Mouse (Mus musculus): ENCODE measurements around the gene Cyp2c69. TPM values are rescaled to one million over a fixed set of nuclear protein-coding genes. Genes with fewer than 3 reads are reported as not detected.
"Not testable (repeated sequence)": the region's sequence is repeated elsewhere in the genome, so short reads cannot be mapped to it uniquely, and the experiment has no call there.

Gene Cyp2c69
- polyA plus RNA-seq (2012; ENCODE audit: insufficient read depth, low replicate concordance): not detected in 2 replicates

GRCm38 (mm10) chr19:39886699-39887098, at the start of gene Cyp2c69:
Cyp2c69 (minus strand) TSS chr19:39886799.
- H3K4me3 ChIP-seq (replicated peaks); H3K36me3 ChIP-seq (replicated peaks; ENCODE audit: low read length); H3K4me1 ChIP-seq: not testable (repeated sequence)

GRCm38 (mm10) chr19:39935396-39935795, 48.8 kb upstream of the Cyp2c69 start:
- no peaks in the 10 kb centered on the region for H3K27me3 ChIP-seq (replicated peaks)
- H3K4me3 ChIP-seq (replicated peaks): no peak overlapping the region
- peaks cover 14% of the 10 kb centered on the region; the same call in 1 of the 2 replicates for H3K9me3 ChIP-seq

More at GRCm38 (mm10) chr19:39886699-39887098, at the start of gene Cyp2c69:
- H3K27me3 ChIP-seq (replicated peaks); H3K9me3 ChIP-seq: not testable (repeated sequence)

GRCm38 (mm10) chr19:39930032-39930431, 43.4 kb upstream of the Cyp2c69 start:
- H3K36me3 ChIP-seq (replicated peaks; ENCODE audit: low read length): no peaks in the 10 kb centered on the region
- no peaks in the 10 kb centered on the region for H3K27me3 ChIP-seq (replicated peaks)
- TF ChIP-seq FLI1 (IDR thresholded peaks at IDR 0.05; ENCODE audit: low read length) (no peak), GATA1 (IDR thresholded peaks at IDR 0.05; ENCODE audit: borderline replicate concordance, low read length) (no peak)
- no peaks in the 10 kb centered on the region for H3K4me1 ChIP-seq
- H3K9me3 ChIP-seq: peaks cover 11% of the 10 kb centered on the region; the same call in 1 of the 2 replicates
- no peak overlapping the region for H3K4me3 ChIP-seq (replicated peaks)

More at GRCm38 (mm10) chr19:39935396-39935795, 48.8 kb upstream of the Cyp2c69 start:
- H3K4me1 ChIP-seq: no peaks in the 10 kb centered on the region
- TF ChIP-seq GATA1 (IDR thresholded peaks at IDR 0.05; ENCODE audit: borderline replicate concordance, low read length): no peak
- no peak for TF ChIP-seq FLI1 (IDR thresholded peaks at IDR 0.05; ENCODE audit: low read length)
- no peaks in the 10 kb centered on the region for H3K36me3 ChIP-seq (replicated peaks; ENCODE audit: low read length)

- Histone ChIP-seq H3K9me3 (peaks cover 8% of the 10 kb centered on the region; the same call in 1 of the 2 replicates), H3K27me3 (replicated peaks) (no peaks in the 10 kb centered on the region), H3K36me3 (replicated peaks; ENCODE audit: low read length) (no peaks in the 10 kb centered on the region), H3K4me3 (replicated peaks) (no peak overlapping the region), H3K4me1 (no peaks in the 10 kb centered on the region)
- TF ChIP-seq GATA1 (IDR thresholded peaks at IDR 0.05; ENCODE audit: borderline replicate concordance, low read length): no peak
- no peak for TF ChIP-seq FLI1 (IDR thresholded peaks at IDR 0.05; ENCODE audit: low read length)
Observed at GRCm38 (mm10) chr19:39901656-39902055, 15.1 kb upstream of the Cyp2c69 start.

GRCm38 (mm10) chr19:39890079-39890478, 3.5 kb upstream of the Cyp2c69 start:
- not testable (repeated sequence) for H3K9me3 ChIP-seq; H3K27me3 ChIP-seq (replicated peaks); H3K36me3 ChIP-seq (replicated peaks; ENCODE audit: low read length); H3K4me3 ChIP-seq (replicated peaks); H3K4me1 ChIP-seq

- TF ChIP-seq FLI1 (IDR thresholded peaks at IDR 0.05; ENCODE audit: low read length) (no peak), GATA1 (IDR thresholded peaks at IDR 0.05; ENCODE audit: borderline replicate concordance, low read length) (no peak)
- Histone ChIP-seq H3K4me1 (no peaks in the 10 kb centered on the region), H3K4me3 (replicated peaks) (no peak overlapping the region), H3K36me3 (replicated peaks; ENCODE audit: low read length) (no peaks in the 10 kb centered on the region), H3K27me3 (replicated peaks) (no peaks in the 10 kb centered on the region), H3K9me3 (peaks cover 4% of the 10 kb centered on the region)
Observed at GRCm38 (mm10) chr19:39866133-39866532, 20.5 kb downstream of the Cyp2c69 start.

GRCm38 (mm10) chr19:39820931-39821330, 65.7 kb downstream of the Cyp2c69 start:
- H3K9me3 ChIP-seq; H3K27me3 ChIP-seq (replicated peaks); H3K36me3 ChIP-seq (replicated peaks; ENCODE audit: low read length); H3K4me1 ChIP-seq; H3K4me3 ChIP-seq (replicated peaks): not testable (repeated sequence)

GRCm38 (mm10) chr19:39816400-39816799, 70.2 kb downstream of the Cyp2c69 start:
- not testable (repeated sequence) for H3K4me3 ChIP-seq (replicated peaks); H3K27me3 ChIP-seq (replicated peaks); H3K36me3 ChIP-seq (replicated peaks; ENCODE audit: low read length); H3K9me3 ChIP-seq; H3K4me1 ChIP-seq

GRCm38 (mm10) chr19:39815991-39816390, 70.6 kb downstream of the Cyp2c69 start:
- H3K9me3 ChIP-seq; H3K4me3 ChIP-seq (replicated peaks); H3K4me1 ChIP-seq; H3K36me3 ChIP-seq (replicated peaks; ENCODE audit: low read length); H3K27me3 ChIP-seq (replicated peaks): not testable (repeated sequence)

GRCm38 (mm10) chr19:39812714-39813113, 73.9 kb downstream of the Cyp2c69 start, which contains the start of gene Cyp2c40:
Cyp2c40 (minus strand) TSS chr19:39812814.
- not testable (repeated sequence) for H3K36me3 ChIP-seq (replicated peaks; ENCODE audit: low read length); H3K4me3 ChIP-seq (replicated peaks); H3K27me3 ChIP-seq (replicated peaks); H3K4me1 ChIP-seq; H3K9me3 ChIP-seq

Other genes starting within 250 kb of the Cyp2c69 start
- gene Cyp2c67, start 237.7 kb downstream of the Cyp2c69 start, polyA plus RNA-seq (2012; ENCODE audit: insufficient read depth, low replicate concordance): not detected in 2 replicates
- not detected in 2 replicates for gene Cyp2c68, start 145.7 kb downstream of the Cyp2c69 start, polyA plus RNA-seq (2012; ENCODE audit: insufficient read depth, low replicate concordance)
- not detected in 2 replicates for gene Cyp2c40, start 74.0 kb downstream of the Cyp2c69 start, polyA plus RNA-seq (2012; ENCODE audit: insufficient read depth, low replicate concordance)
- not detected in 2 replicates for gene Cyp2c37, start 105.6 kb upstream of the Cyp2c69 start, polyA plus RNA-seq (2012; ENCODE audit: insufficient read depth, low replicate concordance)
- not detected in 2 replicates for gene Cyp2c54, start 187.0 kb upstream of the Cyp2c69 start, polyA plus RNA-seq (2012; ENCODE audit: insufficient read depth, low replicate concordance)
- gene Cyp2c50, start 202.9 kb upstream of the Cyp2c69 start, polyA plus RNA-seq (2012; ENCODE audit: insufficient read depth, low replicate concordance): not detected in 2 replicates

Measured in megakaryocyte, embryonic 14.5 days (primary cell).